Mouse (Mus musculus) kidney, postnatal 0 days (tissue): Measurements from ENCODE around the gene Mgat4d. TPM values are rescaled to one million over a fixed set of nuclear protein-coding genes. Genes with fewer than 3 reads are reported as not detected.
"Not testable (repeated sequence)": the region's sequence is repeated elsewhere in the genome, so short reads cannot be mapped to it uniquely, and the experiment has no call there.

Experiments used
- ATAC-seq: fragments of 200-750 bp; cut with Nextera tagmentation; replicated peaks from 2 replicates; pipeline ENCODE4 v1.8.0; 2017; ENCODE audit warnings: low read depth, moderate number of reproducible peaks, moderate TSS enrichment, moderate library complexity; ENCODE audit not compliant: low FRiP score
- DNase-seq: peaks from one replicate; pipeline ENCODE4 v3.0.0-alpha.2; 2016; ENCODE audit warnings: low spot score
- H3K27ac ChIP-seq: fragments of 300-500 bp; sonication (generic); 2 replicates; pipeline ENCODE4 v1.5.1; 2014; ENCODE audit warnings: mild to moderate bottlenecking
- H3K27me3 ChIP-seq: fragments of 300-500 bp; sonication (generic); 2 replicates; pipeline ENCODE4 v1.6.1; 2014; ENCODE audit warnings: low read length, mixed read lengths; ENCODE audit not compliant: insufficient read depth
- H3K36me3 ChIP-seq: fragments of 300-500 bp; sonication (generic); 2 replicates; pipeline ENCODE4 v1.6.1; 2014; ENCODE audit warnings: low read length, mixed read lengths; ENCODE audit not compliant: insufficient read depth
- H3K4me1 ChIP-seq: fragments of 300-500 bp; sonication (generic); replicated peaks from 2 replicates; pipeline ENCODE4 v1.6.1; 2014; ENCODE audit warnings: antibody characterized with exemption, low read length, mixed read lengths; ENCODE audit not compliant: insufficient read depth
- H3K4me2 ChIP-seq: fragments of 300-500 bp; sonication (generic); 2 replicates; pipeline ENCODE4 v1.6.1; 2014; ENCODE audit warnings: mild to moderate bottlenecking, low read length, moderate library complexity, mixed read lengths
- H3K4me3 ChIP-seq: fragments of 300-500 bp; sonication (generic); replicated peaks from 2 replicates; pipeline ENCODE4 v1.5.1; 2014; ENCODE audit warnings: low read depth, low read length
- H3K9ac ChIP-seq: fragments of 300-500 bp; sonication (generic); 2 replicates; pipeline ENCODE4 v1.6.1; 2014; ENCODE audit warnings: low read depth, low read length
- H3K9me3 ChIP-seq: fragments of 300-500 bp; sonication (generic); replicated peaks from 2 replicates; pipeline ENCODE4 v1.6.1; 2016; ENCODE audit warnings: low read length, inconsistent platforms, mixed read lengths
- CTCF ChIP-seq: IDR thresholded peaks from 2 replicates; pipeline ENCODE4 v1.5.1; 2016; ENCODE audit warnings: antibody characterized with exemption, low read depth, mild to moderate bottlenecking, moderate library complexity
- WGBS: fragments of 180-500 bp; shearing (Covaris S2); extraction: QIAGEN DNeasy Blood & Tissue Kit; methylation state at CpG from one replicate; pipeline ENCODE4 v1.1.7; 2014; 5-methylcytosine and 5-hydroxymethylcytosine counted together
- polyA plus RNA-seq: library from polyadenylated mRNA; unstranded; fragments of >200 nt; fragmentation: Nextera tagmentation; extraction: Ambion mirVana; gene quantifications from 2 replicates; pipeline ENCODE4 v1.2.1, GENCODE M21; 2015

Gene Mgat4d
- polyA plus RNA-seq, 1 experiment from 2014 or later = not detected

GRCm38 (mm10) chr8:83421354-83421753 is 73.1 kb downstream of the Mgat4d start:
- Histone ChIP-seq H3K4me2 (no peak overlapping the region), H3K36me3 (no peaks in the 10 kb centered on the region), H3K9me3 (no peaks in the 10 kb centered on the region), H3K4me1 (no peaks in the 10 kb centered on the region), H3K4me3 (no peak overlapping the region), H3K9ac (no peak overlapping the region), H3K27ac (no peak overlapping the region), H3K27me3 (no peaks in the 10 kb centered on the region)
- 100% methylated on average over 1 of the region's 1 CpGs for WGBS
- no peak for TF ChIP-seq CTCF
- ATAC-seq (no peak), DNase-seq (no peak)

GRCm38 (mm10) chr8:83423032-83423825 is 75.0 kb downstream of the Mgat4d start:
- H3K36me3 ChIP-seq = no peaks in the 10 kb centered on the region
- TF ChIP-seq CTCF = no peak
- no peak overlapping the region for H3K4me3 ChIP-seq
- H3K4me2 ChIP-seq = no peak overlapping the region
- DNase-seq (no peak), ATAC-seq (no peak)
- H3K9me3 ChIP-seq = no peaks in the 10 kb centered on the region
- 67% methylated on average over 13 of the region's 13 CpGs for WGBS
- no peak overlapping the region for H3K9ac ChIP-seq
- H3K27me3 ChIP-seq = no peaks in the 10 kb centered on the region
- no peak overlapping the region for H3K27ac ChIP-seq
- H3K4me1 ChIP-seq = no peaks in the 10 kb centered on the region

GRCm38 (mm10) chr8:83425202-83425601 is 76.9 kb downstream of the Mgat4d start:
- Histone ChIP-seq H3K4me2 (no peak overlapping the region), H3K9ac (no peak overlapping the region), H3K4me3 (no peak overlapping the region), H3K9me3 (no peaks in the 10 kb centered on the region), H3K27ac (no peak overlapping the region), H3K27me3 (no peaks in the 10 kb centered on the region), H3K36me3 (no peaks in the 10 kb centered on the region), H3K4me1 (no peaks in the 10 kb centered on the region)
- ATAC-seq (no peak), DNase-seq (no peak)
- WGBS = 86% methylated on average over 6 of the region's 6 CpGs
- TF ChIP-seq CTCF = no peak

- Histone ChIP-seq H3K9me3 (no peaks in the 10 kb centered on the region), H3K4me2 (no peak overlapping the region), H3K36me3 (no peaks in the 10 kb centered on the region), H3K9ac (no peak overlapping the region), H3K27me3 (no peaks in the 10 kb centered on the region), H3K27ac (no peak overlapping the region), H3K4me3 (no peak overlapping the region), H3K4me1 (no peaks in the 10 kb centered on the region)
- TF ChIP-seq CTCF = no peak
- DNase-seq (no peak), ATAC-seq (no peak)
- WGBS = 47% methylated on average over 11 of the region's 11 CpGs
Observed at GRCm38 (mm10) chr8:83426104-83426759, 78.0 kb downstream of the Mgat4d start.

- Histone ChIP-seq H3K4me2 (no peak overlapping the region), H3K9ac (no peak overlapping the region), H3K27ac (no peak overlapping the region), H3K4me1 (no peaks in the 10 kb centered on the region), H3K27me3 (no peaks in the 10 kb centered on the region), H3K4me3 (no peak overlapping the region), H3K9me3 (no peaks in the 10 kb centered on the region), H3K36me3 (no peaks in the 10 kb centered on the region)
- WGBS = 72% methylated on average over 7 of the region's 7 CpGs
- no peak for TF ChIP-seq CTCF
- no peak for DNase-seq
- ATAC-seq = no peak
Observed at GRCm38 (mm10) chr8:83426949-83427348, 78.7 kb downstream of the Mgat4d start.

GRCm38 (mm10) chr8:83428621-83429020 is 80.3 kb downstream of the Mgat4d start:
- ATAC-seq, H3K27me3 ChIP-seq: not testable (repeated sequence)

More at GRCm38 (mm10) chr8:83428621-83429020, 80.3 kb downstream of the Mgat4d start:
- H3K4me3 ChIP-seq, DNase-seq, H3K9ac ChIP-seq, H3K27ac ChIP-seq, H3K9me3 ChIP-seq, H3K4me1 ChIP-seq, H3K36me3 ChIP-seq, H3K4me2 ChIP-seq: not testable (repeated sequence)
- WGBS = 90% methylated on average over 3 of the region's 3 CpGs
